Mouse (Mus musculus) embryo, embryonic 11 days (tissue): Measurements from ENCODE around the gene Nxph2.

Experiments
- DNase-seq: peaks from one replicate; pipeline ENCODE4 v3.0.0-alpha.2; 2015

Gene Nxph2

GRCm38 (mm10) chr2:23320746-23321585 is at the start of gene Nxph2:
TSS of gene Nxph2 (plus strand) at chr2:23321246.
- DNase-seq = peak; percentile 52

DNA sequence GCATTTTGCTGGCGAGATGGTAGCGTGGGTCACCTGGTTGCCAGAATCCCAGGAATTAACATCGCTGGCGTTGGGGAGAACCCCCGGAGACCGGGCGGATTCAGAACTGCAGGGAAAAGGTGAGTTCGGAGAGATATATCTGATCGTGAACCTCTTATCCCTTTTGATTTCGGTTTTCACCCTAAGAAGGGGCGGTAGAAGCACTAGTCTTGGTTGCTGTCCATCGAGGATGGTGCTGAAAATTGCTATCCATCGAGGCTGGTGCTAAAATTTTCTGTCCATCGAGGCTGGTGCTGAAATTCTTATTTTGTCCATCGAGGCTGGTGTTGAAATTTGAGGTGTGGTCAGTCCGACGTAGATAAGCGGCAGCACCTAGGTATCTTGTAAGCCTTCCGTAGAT is 30.1 kb upstream of the Nxph2 start:
- DNase-seq = peak; percentile 34

- no peak for DNase-seq
Observed at GRCm38 (mm10) chr2:23314869-23315268, 6.2 kb upstream of the Nxph2 start.
